Mouse (Mus musculus): ENCODE measurements around the gene Nub1. TPM values are rescaled to one million over a fixed set of nuclear protein-coding genes. Genes with fewer than 3 reads are reported as not detected.

The Nub1 gene
- polyA plus RNA-seq, 1 experiment, result 18.6 TPM

- no peaks in the 10 kb centered on the region for H3K36me3 ChIP-seq (ENCODE audit: control insufficient read depth, insufficient read depth)
- H3K79me2 ChIP-seq (ENCODE audit: control insufficient read depth, insufficient read depth), result no peaks in the 10 kb centered on the region
- H3K79me3 ChIP-seq (ENCODE audit: low read depth), result no peaks in the 10 kb centered on the region
- peaks cover 50% of the 10 kb centered on the region for H3K27me3 ChIP-seq (ENCODE audit: control insufficient read depth, insufficient read depth, insufficient read length)
- no peak overlapping the region for H3K4me3 ChIP-seq (ENCODE audit: insufficient read depth, poor library complexity, severe bottlenecking)
- TF ChIP-seq CEBPB (IDR thresholded peaks at IDR 0.05; ENCODE audit: low read depth) (no peak), USF1 (IDR thresholded peaks at IDR 0.05; ENCODE audit: low read depth) (no peak), MYOG (IDR thresholded peaks at IDR 0.05; ENCODE audit: control insufficient read depth, extremely low read depth, insufficient read length) (no peak), MAX (IDR thresholded peaks at IDR 0.05) (no peak), FOSL1 (IDR thresholded peaks at IDR 0.05; ENCODE audit: insufficient read depth, low read length, poor library complexity, severe bottlenecking) (no peak), CTCF (IDR thresholded peaks at IDR 0.05; ENCODE audit: control insufficient read depth, insufficient read depth, insufficient read length) (no peak), MYOD1 (IDR thresholded peaks at IDR 0.05; ENCODE audit: control insufficient read depth, insufficient read length, low read depth) (no peak)
- no peak overlapping the region for H3ac ChIP-seq (ENCODE audit: control insufficient read depth, insufficient read length, low read depth)
These were observed 44.6 kb downstream of the Nub1 start for GRCm38 (mm10) chr5:24729797-24730487.

- Histone ChIP-seq H3K27me3 (ENCODE audit: control insufficient read depth, insufficient read depth, insufficient read length) (peaks cover 50% of the 10 kb centered on the region), H3K4me3 (ENCODE audit: insufficient read depth, poor library complexity, severe bottlenecking) (no peak within 1 kb of the TSS)
- no peak for TF ChIP-seq FOSL1 (IDR thresholded peaks at IDR 0.05; ENCODE audit: insufficient read depth, low read length, poor library complexity, severe bottlenecking)
- no peak for TF ChIP-seq CEBPB (IDR thresholded peaks at IDR 0.05; ENCODE audit: low read depth)
- no peak for TF ChIP-seq MYOD1 (IDR thresholded peaks at IDR 0.05; ENCODE audit: control insufficient read depth, insufficient read length, low read depth)
- no peak for TF ChIP-seq MAX (IDR thresholded peaks at IDR 0.05)
- TF ChIP-seq CTCF (IDR thresholded peaks at IDR 0.05; ENCODE audit: control insufficient read depth, insufficient read depth, insufficient read length), result no peak
- no peak for TF ChIP-seq MYOG (IDR thresholded peaks at IDR 0.05; ENCODE audit: control insufficient read depth, extremely low read depth, insufficient read length)
- TF ChIP-seq USF1 (IDR thresholded peaks at IDR 0.05; ENCODE audit: low read depth), result no peak
These were observed 45.1 kb downstream of the Nub1 start, which contains the start of gene Wdr86 for GRCm38 (mm10) chr5:24730488-24730871. Gene Wdr86 (minus strand): TSS chr5:24730727.

GRCm38 (mm10) chr5:24730986-24731385 is 45.7 kb downstream of the Nub1 start:
- H3K4me3 ChIP-seq (ENCODE audit: insufficient read depth, poor library complexity, severe bottlenecking), result no peak overlapping the region
- no peaks in the 10 kb centered on the region for H3K79me3 ChIP-seq (ENCODE audit: low read depth)
- no peak for TF ChIP-seq USF1 (IDR thresholded peaks at IDR 0.05; ENCODE audit: low read depth)
- TF ChIP-seq CEBPB (IDR thresholded peaks at IDR 0.05; ENCODE audit: low read depth), result no peak
- no peak for TF ChIP-seq CTCF (IDR thresholded peaks at IDR 0.05; ENCODE audit: control insufficient read depth, insufficient read depth, insufficient read length)
- TF ChIP-seq MAX (IDR thresholded peaks at IDR 0.05), result no peak
- TF ChIP-seq MYOD1 (IDR thresholded peaks at IDR 0.05; ENCODE audit: control insufficient read depth, insufficient read length, low read depth), result no peak
- TF ChIP-seq MYOG (IDR thresholded peaks at IDR 0.05; ENCODE audit: control insufficient read depth, extremely low read depth, insufficient read length), result no peak
- no peak for TF ChIP-seq FOSL1 (IDR thresholded peaks at IDR 0.05; ENCODE audit: insufficient read depth, low read length, poor library complexity, severe bottlenecking)
- H3K79me2 ChIP-seq (ENCODE audit: control insufficient read depth, insufficient read depth), result no peaks in the 10 kb centered on the region
- H3K27me3 ChIP-seq (ENCODE audit: control insufficient read depth, insufficient read depth, insufficient read length), result peaks cover 50% of the 10 kb centered on the region
- no peaks in the 10 kb centered on the region for H3K36me3 ChIP-seq (ENCODE audit: control insufficient read depth, insufficient read depth)
- H3ac ChIP-seq (ENCODE audit: control insufficient read depth, insufficient read length, low read depth), result no peak overlapping the region

More at GRCm38 (mm10) chr5:24730488-24730871, 45.1 kb downstream of the Nub1 start, which contains the start of gene Wdr86:
- Histone ChIP-seq H3K79me2 (ENCODE audit: control insufficient read depth, insufficient read depth) (no peaks in the 10 kb centered on the region), H3ac (ENCODE audit: control insufficient read depth, insufficient read length, low read depth) (no peak within 1 kb of the TSS), H3K79me3 (ENCODE audit: low read depth) (no peaks in the 10 kb centered on the region), H3K36me3 (ENCODE audit: control insufficient read depth, insufficient read depth) (no peaks in the 10 kb centered on the region)

- no peaks in the 10 kb centered on the region for H3K79me2 ChIP-seq (ENCODE audit: control insufficient read depth, insufficient read depth)
- H3K36me3 ChIP-seq (ENCODE audit: control insufficient read depth, insufficient read depth), result no peaks in the 10 kb centered on the region
- H3K79me3 ChIP-seq (ENCODE audit: low read depth), result no peaks in the 10 kb centered on the region
- no peak overlapping the region for H3K4me3 ChIP-seq (ENCODE audit: insufficient read depth, poor library complexity, severe bottlenecking)
- H3ac ChIP-seq (ENCODE audit: control insufficient read depth, insufficient read length, low read depth), result no peak overlapping the region
- peaks cover 46% of the 10 kb centered on the region for H3K27me3 ChIP-seq (ENCODE audit: control insufficient read depth, insufficient read depth, insufficient read length)
- no peak for TF ChIP-seq FOSL1 (IDR thresholded peaks at IDR 0.05; ENCODE audit: insufficient read depth, low read length, poor library complexity, severe bottlenecking)
- TF ChIP-seq MAX (IDR thresholded peaks at IDR 0.05), result no peak
- no peak for TF ChIP-seq CTCF (IDR thresholded peaks at IDR 0.05; ENCODE audit: control insufficient read depth, insufficient read depth, insufficient read length)
- no peak for TF ChIP-seq MYOG (IDR thresholded peaks at IDR 0.05; ENCODE audit: control insufficient read depth, extremely low read depth, insufficient read length)
- TF ChIP-seq MYOD1 (IDR thresholded peaks at IDR 0.05; ENCODE audit: control insufficient read depth, insufficient read length, low read depth), result no peak
- TF ChIP-seq CEBPB (IDR thresholded peaks at IDR 0.05; ENCODE audit: low read depth), result no peak
- no peak for TF ChIP-seq USF1 (IDR thresholded peaks at IDR 0.05; ENCODE audit: low read depth)
These were observed 47.8 kb downstream of the Nub1 start for GRCm38 (mm10) chr5:24733134-24733533.

- TF ChIP-seq CEBPB (IDR thresholded peaks at IDR 0.05; ENCODE audit: low read depth) (no peak), FOSL1 (IDR thresholded peaks at IDR 0.05; ENCODE audit: insufficient read depth, low read length, poor library complexity, severe bottlenecking) (no peak), MAX (IDR thresholded peaks at IDR 0.05) (no peak), CTCF (IDR thresholded peaks at IDR 0.05; ENCODE audit: control insufficient read depth, insufficient read depth, insufficient read length) (no peak), MYOD1 (IDR thresholded peaks at IDR 0.05; ENCODE audit: control insufficient read depth, insufficient read length, low read depth) (no peak)
- Histone ChIP-seq H3K36me3 (ENCODE audit: control insufficient read depth, insufficient read depth) (no peaks in the 10 kb centered on the region), H3K4me3 (ENCODE audit: insufficient read depth, poor library complexity, severe bottlenecking) (no peak overlapping the region), H3ac (ENCODE audit: control insufficient read depth, insufficient read length, low read depth) (no peak overlapping the region), H3K27me3 (ENCODE audit: control insufficient read depth, insufficient read depth, insufficient read length) (peaks cover 39% of the 10 kb centered on the region), H3K79me3 (ENCODE audit: low read depth) (no peaks in the 10 kb centered on the region), H3K79me2 (ENCODE audit: control insufficient read depth, insufficient read depth) (no peaks in the 10 kb centered on the region)
These were observed 48.6 kb downstream of the Nub1 start for GRCm38 (mm10) chr5:24733771-24734426.

All from C2C12 (cell line).